Comparison of ENCODE assay signal across 29 mouse cellular contexts in the genomic region with DNA sequence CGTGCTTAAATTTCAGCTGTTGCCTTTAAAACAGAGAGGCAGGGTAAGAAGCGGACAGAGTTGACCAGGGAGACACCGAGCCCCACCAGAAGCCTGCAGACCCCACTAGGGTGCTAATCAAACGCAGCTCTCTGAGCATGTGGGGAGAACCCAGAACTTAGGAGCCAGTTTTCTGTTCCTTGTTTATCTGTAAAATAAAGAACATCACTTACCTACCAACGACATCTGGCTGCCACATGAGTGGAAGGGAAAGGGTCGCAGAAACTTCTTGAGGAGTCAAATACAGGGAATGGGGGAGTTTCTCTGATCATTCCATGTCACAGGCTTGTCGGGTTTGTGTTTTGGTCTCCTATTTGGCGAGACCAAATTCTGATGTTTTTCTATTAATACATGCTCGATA. TPM values are rescaled to one million over a fixed set of nuclear protein-coding genes. Genes with fewer than 3 reads are reported as not detected.
"Had no signal": no experiment of that assay in that cellular context is flagged by ENCODE, and none has a peak within 500 bp of the region (broad histone marks: within the 10 kb centered on the region; RNA-seq: fewer than 3 reads in every experiment).

No protein-coding gene starts in this region.

- H3K4me1 ChIP-seq: liver, embryonic 13.5 days had no signal

- H3K36me3 ChIP-seq: kidney, embryonic 15.5 days; limb, embryonic 13.5 days; liver, embryonic 13.5 days; neural tube, embryonic 12.5 days; neural tube, embryonic 15.5 days had no signal

- H3K9me3 ChIP-seq: kidney, embryonic 15.5 days; limb, embryonic 13.5 days; liver, embryonic 13.5 days; neural tube, embryonic 12.5 days; neural tube, embryonic 15.5 days had no signal

- H3K9ac ChIP-seq: kidney, embryonic 15.5 days; limb, embryonic 13.5 days; liver, embryonic 13.5 days; neural tube, embryonic 12.5 days; neural tube, embryonic 15.5 days had no signal

- DNase-seq: kidney, adult 8-10 months; kidney, postnatal 10 days; kidney, postnatal 36 days; liver, embryonic 13.5 days; lung, adult 2 months; lung, postnatal 14 days; lung, postnatal 4 days; midbrain, embryonic 14.5 days; right cerebral cortex, postnatal 14 days; right cerebral cortex, postnatal 4 days; thymus, adult 2 months; thymus, postnatal 25 days had no signal

- H3K4me3 ChIP-seq: kidney, embryonic 15.5 days; limb, embryonic 13.5 days; liver, embryonic 13.5 days; neural tube, embryonic 12.5 days; neural tube, embryonic 15.5 days had no signal

- H3K27me3 ChIP-seq: limb, embryonic 13.5 days; liver, embryonic 13.5 days; neural tube, embryonic 12.5 days had no signal

- H3K4me2 ChIP-seq: kidney, embryonic 15.5 days; limb, embryonic 13.5 days; liver, embryonic 13.5 days; midbrain, embryonic 11.5 days; neural tube, embryonic 12.5 days; neural tube, embryonic 15.5 days had no signal

- H3K27ac ChIP-seq: kidney, embryonic 15.5 days; limb, embryonic 13.5 days; liver, embryonic 13.5 days; neural tube, embryonic 12.5 days; neural tube, embryonic 15.5 days; stomach, postnatal 0 days had no signal

RNA-seq across cellular contexts. Expression of a gene that starts 9.9 kb away (rescaled TPM):
- total RNA-seq: liver, adult 2 months; megakaryocyte progenitor cell, adult 5-6 weeks; megakaryocyte-erythroid progenitor cell, adult 5-6 weeks had no signal

RNA-seq across cellular contexts. Expression of a gene that starts 46.9 kb away (rescaled TPM):
- total RNA-seq: layer of hippocampus, postnatal 25 days; left cerebral cortex, adult 18-20 months; left cerebral cortex, postnatal 10 days; left cerebral cortex, postnatal 36 days; liver, adult 2 months; megakaryocyte progenitor cell, adult 5-6 weeks; megakaryocyte-erythroid progenitor cell, adult 5-6 weeks had no signal
- polyA plus RNA-seq: kidney, embryonic 15.5 days; liver, adult 2 months; liver, embryonic 13.5 days; liver, embryonic 16.5 days; lung, adult 2 months; lung, embryonic 16.5 days; midbrain, embryonic 11.5 days; midbrain, embryonic 14.5 days; neural tube, embryonic 12.5 days; neural tube, embryonic 15.5 days; stomach, embryonic 14.5 days; stomach, postnatal 0 days; urinary bladder, adult 2 months had no signal

RNA-seq across cellular contexts. Expression of a gene that starts 48.6 kb away (rescaled TPM):
- total RNA-seq: liver, adult 2 months; megakaryocyte progenitor cell, adult 5-6 weeks; megakaryocyte-erythroid progenitor cell, adult 5-6 weeks had no signal
- polyA plus RNA-seq: liver, embryonic 13.5 days; stomach, embryonic 14.5 days had no signal
